Mouse (Mus musculus): Measurements from ENCODE around the gene Msx2. TPM values are rescaled to one million over a fixed set of nuclear protein-coding genes. Genes with fewer than 3 reads are reported as not detected.

Gene Msx2
- not detected for total RNA-seq (2023)

DNA sequence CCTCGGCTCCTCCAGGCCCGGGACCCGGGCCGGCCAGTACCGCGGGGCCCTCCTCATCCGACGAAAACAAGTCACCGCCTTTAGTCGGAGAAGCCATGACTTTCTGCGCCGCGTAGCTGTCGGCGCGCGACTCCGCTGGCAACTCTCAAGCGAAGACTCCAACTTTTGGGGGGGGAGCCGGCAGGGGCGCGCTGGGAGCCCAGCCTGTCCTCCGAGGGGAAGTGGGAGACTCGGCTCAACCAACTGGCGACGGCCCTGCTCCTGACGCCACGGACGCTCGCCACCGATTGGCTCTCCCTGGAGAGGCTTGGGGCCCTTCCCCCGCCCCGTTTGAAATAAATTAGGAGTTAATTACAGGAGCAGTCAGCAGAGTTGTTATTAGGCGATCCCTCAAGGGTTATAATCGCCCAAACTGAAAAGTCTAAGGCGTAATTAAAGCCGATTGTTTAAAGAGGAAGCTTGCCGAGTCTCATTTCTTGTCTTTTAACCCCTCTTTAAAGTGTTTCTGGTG, at the start of gene Msx2:
TSS of gene Msx2 (minus strand) at position 461 of the 511 bp plus-strand sequence.

Other genes with a start within 250 kb of the Msx2 start
- not detected for gene Ror2, start 186.9 kb downstream of the Msx2 start, total RNA-seq (2023)
- 10 to 100 TPM; 43.4 to 46.5 TPM for gene Sptlc1, start 95.7 kb downstream of the Msx2 start, total RNA-seq (2023)